Mouse (Mus musculus) embryonic facial prominence, embryonic 14.5 days (tissue): ENCODE data around the gene Dnah10. TPM values are rescaled to one million over a fixed set of nuclear protein-coding genes. Genes with fewer than 3 reads are reported as not detected.

Source experiments
- ATAC-seq: fragments of 200-750 bp; cut with Nextera tagmentation; 2 replicates; pipeline ENCODE4 v1.8.0; 2017; ENCODE audit warnings: low read depth, moderate number of reproducible peaks, moderate TSS enrichment
- DNase-seq: peaks from one replicate; pipeline ENCODE4 v3.0.0-alpha.2; 2015; ENCODE audit warnings: low spot score
- H3K27ac ChIP-seq: fragments of 300-500 bp; sonication (generic); replicated peaks from 2 replicates; pipeline ENCODE4 v1.5.1; 2014; ENCODE audit warnings: low read depth, mild to moderate bottlenecking, low read length, moderate library complexity
- H3K27me3 ChIP-seq: fragments of 300-500 bp; sonication (generic); replicated peaks from 2 replicates; pipeline ENCODE4 v1.6.1; 2014; ENCODE audit warnings: low read length; ENCODE audit not compliant: control insufficient read depth, insufficient read depth
- H3K36me3 ChIP-seq: fragments of 300-500 bp; sonication (generic); 2 replicates; pipeline ENCODE4 v1.6.1; 2014; ENCODE audit warnings: low read length, mixed read lengths; ENCODE audit not compliant: control insufficient read depth, insufficient read depth
- H3K4me1 ChIP-seq: fragments of 300-500 bp; sonication (generic); 2 replicates; pipeline ENCODE4 v1.6.1; 2014; ENCODE audit warnings: antibody characterized with exemption, low read length; ENCODE audit not compliant: control insufficient read depth, insufficient read depth
- H3K4me2 ChIP-seq: fragments of 300-500 bp; sonication (generic); 2 replicates; pipeline ENCODE4 v1.6.1; 2014; ENCODE audit warnings: low read depth, mild to moderate bottlenecking, low read length, moderate library complexity, mixed read lengths
- H3K4me3 ChIP-seq: fragments of 300-500 bp; sonication (generic); 2 replicates; pipeline ENCODE4 v1.5.1; 2014; ENCODE audit warnings: low read depth, mild to moderate bottlenecking, low read length
- H3K9ac ChIP-seq: fragments of 300-500 bp; sonication (generic); 2 replicates; pipeline ENCODE4 v1.6.1; 2014; ENCODE audit warnings: low read depth, mild to moderate bottlenecking, low read length, moderate library complexity, mixed read lengths
- H3K9me3 ChIP-seq: fragments of 300-500 bp; sonication (generic); 2 replicates; pipeline ENCODE4 v1.6.1; 2016; ENCODE audit warnings: low read length; ENCODE audit not compliant: control insufficient read depth
- WGBS: fragments of 180-500 bp; shearing (Covaris S2); extraction: QIAGEN DNeasy Blood & Tissue Kit; methylation state at CpG from one replicate; pipeline ENCODE4 v1.1.7; 2014; 5-methylcytosine and 5-hydroxymethylcytosine counted together
- polyA plus RNA-seq: library from polyadenylated mRNA; unstranded; fragments of >200 nt; fragmentation: Nextera tagmentation; extraction: Ambion mirVana; gene quantifications from 2 replicates; pipeline ENCODE4 v1.2.1, GENCODE M21; 2014

The Dnah10 gene
- polyA plus RNA-seq, 1 experiment from 2014 or later, result 0.39 TPM

GRCm38 (mm10) chr5:124822128-124822894, 97.4 kb downstream of the Dnah10 start:
- peak overlapping the region; percentile 10; the same call in 1 of the 2 replicates for H3K4me2 ChIP-seq
- H3K9ac ChIP-seq, result no peak overlapping the region
- no peak overlapping the region for H3K4me3 ChIP-seq
- peak; percentile 60; the same call in 1 of the 2 replicates for ATAC-seq
- H3K27ac ChIP-seq, result no peak overlapping the region
- peak; percentile 64 for DNase-seq
- H3K27me3 ChIP-seq, result no peaks in the 10 kb centered on the region
- H3K9me3 ChIP-seq, result no peaks in the 10 kb centered on the region
- H3K36me3 ChIP-seq, result no peaks in the 10 kb centered on the region
- H3K4me1 ChIP-seq, result peaks cover 3% of the 10 kb centered on the region
- 60% methylated on average over 18 of the region's 18 CpGs for WGBS

- Histone ChIP-seq H3K9ac (no peak overlapping the region), H3K4me3 (no peak overlapping the region), H3K36me3 (no peaks in the 10 kb centered on the region), H3K4me1 (no peaks in the 10 kb centered on the region), H3K27me3 (no peaks in the 10 kb centered on the region), H3K4me2 (no peak overlapping the region), H3K27ac (no peak overlapping the region), H3K9me3 (no peaks in the 10 kb centered on the region)
- DNase-seq (no peak), ATAC-seq (no peak)
- 87% methylated on average over 12 of the region's 12 CpGs for WGBS
Measured at GRCm38 (mm10) chr5:124830331-124830730, 105.4 kb downstream of the Dnah10 start.

DNA sequence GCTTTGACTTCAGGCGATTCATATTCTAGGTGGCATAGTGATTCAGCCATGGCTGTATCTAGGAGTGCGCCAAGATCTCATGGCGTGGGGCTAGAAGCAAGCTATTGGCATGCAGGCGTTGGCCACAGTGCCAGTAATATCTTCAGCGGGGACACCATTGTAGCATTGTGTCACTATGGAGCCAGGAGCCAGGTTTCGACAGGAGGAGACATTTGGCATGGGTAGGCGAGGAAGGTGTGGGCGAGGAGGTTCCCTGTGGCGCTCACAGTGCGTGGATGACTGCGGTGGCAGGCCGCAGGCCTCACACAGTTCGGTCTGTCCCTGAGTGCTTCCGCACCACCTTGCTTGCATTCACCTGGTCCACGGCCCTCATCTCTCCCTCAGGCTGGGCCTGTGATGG, 110.3 kb downstream of the Dnah10 start:
- DNase-seq (no peak), ATAC-seq (no peak)
- no peaks in the 10 kb centered on the region for H3K36me3 ChIP-seq
- no peaks in the 10 kb centered on the region for H3K9me3 ChIP-seq
- no peak overlapping the region for H3K9ac ChIP-seq
- no peak overlapping the region for H3K27ac ChIP-seq
- no peak overlapping the region for H3K4me2 ChIP-seq
- H3K4me1 ChIP-seq, result no peaks in the 10 kb centered on the region
- no peak overlapping the region for H3K4me3 ChIP-seq
- no peaks in the 10 kb centered on the region for H3K27me3 ChIP-seq
- 90% methylated on average over 15 of the region's 15 CpGs for WGBS

DNA sequence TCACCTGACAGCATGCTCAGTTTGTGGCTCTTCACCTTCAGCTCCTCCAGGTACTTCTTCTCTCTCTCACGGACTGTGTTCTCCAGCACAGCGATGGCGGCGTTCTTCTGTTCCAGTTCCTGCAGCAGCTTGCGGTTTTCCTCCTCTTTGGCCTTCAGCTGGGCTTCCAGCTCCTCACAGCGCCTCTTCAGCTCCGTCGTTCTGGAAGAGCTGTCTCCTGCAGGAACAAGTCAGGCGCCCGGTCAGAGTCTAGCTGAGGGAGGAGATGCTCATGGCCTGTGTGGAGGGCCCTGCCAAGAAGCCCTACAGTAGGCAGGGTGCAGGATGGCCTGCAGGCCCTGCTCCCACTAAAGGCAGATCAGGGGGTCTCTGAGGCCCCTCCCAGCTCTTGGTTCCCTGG, 111.2 kb downstream of the Dnah10 start:
- H3K36me3 ChIP-seq, result no peaks in the 10 kb centered on the region
- no peak overlapping the region for H3K9ac ChIP-seq
- H3K27me3 ChIP-seq, result no peaks in the 10 kb centered on the region
- H3K27ac ChIP-seq, result no peak overlapping the region
- H3K4me2 ChIP-seq, result no peak overlapping the region
- no peak for ATAC-seq
- no peaks in the 10 kb centered on the region for H3K9me3 ChIP-seq
- H3K4me1 ChIP-seq, result no peaks in the 10 kb centered on the region
- H3K4me3 ChIP-seq, result no peak overlapping the region
- DNase-seq, result no peak
- 88% methylated on average over 10 of the region's 10 CpGs for WGBS

GRCm38 (mm10) chr5:124836621-124837020, 111.7 kb downstream of the Dnah10 start:
- no peaks in the 10 kb centered on the region for H3K4me1 ChIP-seq
- H3K27me3 ChIP-seq, result no peaks in the 10 kb centered on the region
- H3K36me3 ChIP-seq, result no peaks in the 10 kb centered on the region
- H3K4me2 ChIP-seq, result no peak overlapping the region
- no peak overlapping the region for H3K9ac ChIP-seq
- no peak for DNase-seq
- H3K9me3 ChIP-seq, result no peaks in the 10 kb centered on the region
- WGBS, result 65% methylated on average over 4 of the region's 4 CpGs
- H3K4me3 ChIP-seq, result no peak overlapping the region
- H3K27ac ChIP-seq, result no peak overlapping the region
- no peak for ATAC-seq

GRCm38 (mm10) chr5:124840202-124840601, 115.3 kb downstream of the Dnah10 start:
- no peaks in the 10 kb centered on the region for H3K27me3 ChIP-seq
- no peaks in the 10 kb centered on the region for H3K36me3 ChIP-seq
- ATAC-seq, result no peak
- no peak overlapping the region for H3K9ac ChIP-seq
- no peak overlapping the region for H3K4me2 ChIP-seq
- H3K4me3 ChIP-seq, result no peak overlapping the region
- H3K9me3 ChIP-seq, result no peaks in the 10 kb centered on the region
- no peaks in the 10 kb centered on the region for H3K4me1 ChIP-seq
- WGBS, result 67% methylated on average over 7 of the region's 7 CpGs
- no peak for DNase-seq
- no peak overlapping the region for H3K27ac ChIP-seq

- no peak for ATAC-seq
- no peaks in the 10 kb centered on the region for H3K36me3 ChIP-seq
- H3K4me2 ChIP-seq, result no peak overlapping the region
- no peak overlapping the region for H3K27ac ChIP-seq
- H3K9me3 ChIP-seq, result no peaks in the 10 kb centered on the region
- DNase-seq, result no peak
- H3K4me1 ChIP-seq, result no peaks in the 10 kb centered on the region
- no peaks in the 10 kb centered on the region for H3K27me3 ChIP-seq
- no peak overlapping the region for H3K9ac ChIP-seq
- 73% methylated on average over 2 of the region's 2 CpGs for WGBS
- no peak overlapping the region for H3K4me3 ChIP-seq
Measured at GRCm38 (mm10) chr5:124840669-124841068, 115.8 kb downstream of the Dnah10 start.

- Histone ChIP-seq H3K27me3 (no peaks in the 10 kb centered on the region), H3K4me1 (peaks cover 4% of the 10 kb centered on the region; the same call in 1 of the 2 replicates), H3K9me3 (no peaks in the 10 kb centered on the region), H3K36me3 (no peaks in the 10 kb centered on the region), H3K4me3 (no peak overlapping the region), H3K9ac (no peak overlapping the region), H3K4me2 (no peak overlapping the region), H3K27ac (no peak overlapping the region)
- WGBS, result 74% methylated on average over 8 of the region's 8 CpGs
- DNase-seq (no peak), ATAC-seq (no peak)
Measured at GRCm38 (mm10) chr5:124843386-124843785, 118.5 kb downstream of the Dnah10 start.

DNA sequence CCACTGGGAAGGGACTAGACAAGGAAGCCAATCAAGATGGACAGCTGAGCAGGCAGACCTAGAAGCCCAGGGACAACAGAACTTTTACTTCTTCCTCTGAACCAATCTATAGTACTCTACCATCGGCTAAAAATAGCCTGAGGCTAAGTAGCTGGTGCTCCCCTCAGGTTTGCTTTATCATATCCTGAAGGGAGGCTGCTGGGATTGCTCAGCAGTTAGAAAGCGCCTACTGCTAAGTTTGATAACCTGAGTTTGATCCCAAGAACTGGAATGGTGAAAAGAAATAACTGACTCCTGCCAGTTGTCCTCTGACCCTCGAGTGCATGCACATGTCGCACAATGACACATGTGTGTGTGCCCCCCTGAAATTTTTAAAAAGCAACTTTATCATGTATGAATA, 120.0 kb downstream of the Dnah10 start:
- Histone ChIP-seq H3K4me2 (no peak overlapping the region), H3K9me3 (no peaks in the 10 kb centered on the region), H3K27ac (no peak overlapping the region), H3K4me3 (no peak overlapping the region), H3K36me3 (no peaks in the 10 kb centered on the region), H3K4me1 (peaks cover 8% of the 10 kb centered on the region; the same call in 1 of the 2 replicates), H3K9ac (no peak overlapping the region), H3K27me3 (no peaks in the 10 kb centered on the region)
- DNase-seq, result no peak
- no peak for ATAC-seq
- 62% methylated on average over 4 of the region's 4 CpGs for WGBS
